Mouse (Mus musculus) lung, adult 2 months (tissue): ENCODE data around the gene Gm5089. TPM values are rescaled to one million over a fixed set of nuclear protein-coding genes. Genes with fewer than 3 reads are reported as not detected.

Experiments used
- DNase-seq: peaks from one replicate; pipeline ENCODE4 v3.0.0; 2022
- H3K4me1 ChIP-seq: fragments of 200-500 bp; 2 replicates; pipeline ENCODE4 v1.6.1; 2011; ENCODE audit warnings: low read length; ENCODE audit not compliant: control insufficient read depth, insufficient read depth
- H3K4me3 ChIP-seq: fragments of 200-500 bp; replicated peaks from 2 replicates; pipeline ENCODE3; 2011; ENCODE audit warnings: low read depth, mild to moderate bottlenecking, control low read depth, low read length; ENCODE audit errors: extremely low read depth
- CTCF ChIP-seq: fragments of 200-500 bp; IDR thresholded peaks from 2 replicates; pipeline ENCODE4 v1.5.1; 2011; ENCODE audit warnings: mild to moderate bottlenecking, low read length, control low read depth; ENCODE audit not compliant: insufficient read depth
- POLR2A ChIP-seq: fragments of 200-500 bp; IDR thresholded peaks from 2 replicates; pipeline ENCODE4 v1.6.1; 2011; ENCODE audit warnings: low read depth, mild to moderate bottlenecking, control low read depth, low read length, borderline replicate concordance; ENCODE audit errors: extremely low read depth
- WGBS: fragments of 180-500 bp; shearing (Covaris S2); methylation state at CpG from one replicate; pipeline ENCODE4 v1.1.7; 2018; 5-methylcytosine and 5-hydroxymethylcytosine counted together
- polyA plus RNA-seq: library from polyadenylated mRNA; depleted of rRNA; stranded (reverse); fragments of >200 nt; gene quantifications from 2 replicates; pipeline ENCODE4 v1.2.3, GENCODE M21; 2012

Gene Gm5089
- polyA plus RNA-seq, 1 experiment = not detected

DNA sequence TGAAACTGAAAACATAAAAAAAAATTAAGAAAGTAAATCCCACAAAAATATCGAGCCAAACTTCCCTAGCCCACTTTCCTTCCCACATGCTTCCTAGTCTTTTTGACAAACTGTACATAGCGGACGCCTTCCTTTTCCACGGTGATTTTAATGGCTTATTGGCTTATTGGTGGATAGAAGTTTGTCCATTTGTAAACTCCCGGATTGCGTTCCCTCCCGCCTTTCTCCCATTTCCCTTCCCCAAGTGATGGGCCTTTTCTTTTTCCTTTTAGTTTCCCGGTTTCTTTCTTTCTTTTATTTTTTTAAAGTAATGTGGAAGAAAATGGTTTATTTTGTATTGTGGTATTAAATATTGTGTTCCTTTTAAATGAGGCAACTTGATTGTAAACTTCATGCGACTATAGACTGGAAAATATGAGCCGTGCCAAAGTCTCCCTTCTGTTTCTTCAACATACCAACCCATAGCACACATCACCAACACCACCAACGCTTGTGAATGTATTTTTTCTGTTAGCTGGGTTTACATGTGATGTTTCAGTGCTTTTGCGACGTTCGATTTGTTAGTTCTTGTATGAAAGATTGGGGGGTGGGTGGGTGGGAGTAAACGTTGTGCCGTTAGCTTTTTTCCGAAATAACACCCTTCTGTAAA is 28.7 kb upstream of the Gm5089 start:
- Histone ChIP-seq H3K4me3 (no peak overlapping the region), H3K4me1 (peaks cover 4% of the 10 kb centered on the region; the same call in 1 of the 2 replicates)
- TF ChIP-seq POLR2A (no peak), CTCF (no peak)
- WGBS = 27% methylated on average over 17 of the region's 17 CpGs
- no peak for DNase-seq

DNA sequence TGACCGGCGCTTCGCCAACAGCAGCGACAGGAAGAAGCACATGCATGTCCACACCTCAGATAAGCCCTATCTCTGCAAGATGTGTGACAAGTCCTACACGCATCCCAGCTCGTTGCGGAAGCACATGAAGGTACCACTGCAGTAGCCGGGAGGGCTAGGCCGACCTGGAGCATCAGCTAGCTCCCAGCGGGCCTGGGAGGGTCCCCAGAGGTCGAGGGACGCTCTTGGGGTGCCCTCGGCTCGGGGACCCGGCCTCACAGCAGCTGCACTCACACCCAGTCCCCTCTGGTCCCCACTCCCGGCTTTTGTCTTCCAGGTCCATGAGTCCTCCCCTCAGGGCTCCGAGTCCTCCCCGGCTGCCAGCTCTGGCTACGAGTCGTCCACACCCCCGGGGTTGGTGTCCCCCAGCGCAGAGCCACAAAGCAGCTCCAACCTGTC is 27.7 kb upstream of the Gm5089 start:
- H3K4me3 ChIP-seq = no peak overlapping the region
- no peak for DNase-seq
- TF ChIP-seq POLR2A = no peak
- TF ChIP-seq CTCF = no peak
- H3K4me1 ChIP-seq = peaks cover 4% of the 10 kb centered on the region; the same call in 1 of the 2 replicates
- 6% methylated on average over 21 of the region's 22 CpGs for WGBS

DNA sequence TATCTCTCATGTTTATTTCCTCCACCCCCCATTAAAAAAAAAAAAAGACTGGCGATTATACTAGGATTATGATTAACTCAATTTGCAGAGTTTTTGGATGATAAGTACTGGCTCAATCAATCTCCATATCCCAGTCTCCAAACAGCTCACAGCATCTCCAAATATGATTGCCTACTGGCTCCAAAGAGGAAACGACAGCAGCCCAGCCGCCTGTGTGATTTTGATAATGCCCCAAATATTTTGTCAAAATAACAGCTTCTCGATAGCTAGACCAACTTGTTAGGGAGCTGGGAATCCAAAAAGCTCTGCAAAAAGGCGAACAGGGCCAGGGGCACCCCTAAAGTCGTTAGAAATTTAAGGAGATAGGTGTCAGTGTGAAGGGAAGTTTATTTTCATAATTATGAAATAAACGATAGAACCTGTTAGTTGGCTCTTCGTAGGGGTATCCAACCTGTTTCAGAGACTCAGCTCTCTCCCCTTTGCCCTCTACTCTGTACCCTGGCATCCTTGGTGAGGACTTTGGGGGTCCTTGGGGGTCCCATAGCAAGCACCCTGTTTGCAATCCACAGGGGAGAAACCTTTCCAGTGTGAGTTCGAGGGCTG is 27.2 kb upstream of the Gm5089 start:
- TF ChIP-seq POLR2A (no peak), CTCF (no peak)
- H3K4me1 ChIP-seq = peaks cover 4% of the 10 kb centered on the region; the same call in 1 of the 2 replicates
- DNase-seq = no peak
- 3% methylated on average over 9 of the region's 9 CpGs for WGBS
- H3K4me3 ChIP-seq = no peak overlapping the region

DNA sequence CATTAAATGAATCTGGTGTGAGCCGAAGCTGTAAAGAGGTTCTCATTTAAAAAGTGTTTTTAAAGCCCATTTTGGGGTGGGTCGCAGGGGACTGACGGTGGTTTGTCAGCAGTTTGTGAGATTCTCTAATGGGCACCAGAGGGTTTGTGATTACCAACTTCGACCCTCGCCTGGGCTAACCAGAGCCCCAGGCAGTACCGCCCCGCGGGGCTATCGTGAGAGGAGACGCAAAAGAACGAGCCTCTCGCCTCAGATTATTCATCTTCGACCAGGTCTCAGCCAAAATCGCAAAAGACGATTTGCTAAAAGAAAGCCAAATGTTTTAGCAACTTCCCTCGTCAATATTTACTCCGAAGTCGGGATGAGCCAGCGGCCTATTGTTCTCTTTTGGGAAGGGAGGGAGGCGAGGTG is 26.4 kb upstream of the Gm5089 start:
- peaks cover 4% of the 10 kb centered on the region; the same call in 1 of the 2 replicates for H3K4me1 ChIP-seq
- no peak for TF ChIP-seq CTCF
- TF ChIP-seq POLR2A = no peak
- no peak for DNase-seq
- WGBS = 7% methylated on average over 20 of the region's 20 CpGs
- no peak overlapping the region for H3K4me3 ChIP-seq

DNA sequence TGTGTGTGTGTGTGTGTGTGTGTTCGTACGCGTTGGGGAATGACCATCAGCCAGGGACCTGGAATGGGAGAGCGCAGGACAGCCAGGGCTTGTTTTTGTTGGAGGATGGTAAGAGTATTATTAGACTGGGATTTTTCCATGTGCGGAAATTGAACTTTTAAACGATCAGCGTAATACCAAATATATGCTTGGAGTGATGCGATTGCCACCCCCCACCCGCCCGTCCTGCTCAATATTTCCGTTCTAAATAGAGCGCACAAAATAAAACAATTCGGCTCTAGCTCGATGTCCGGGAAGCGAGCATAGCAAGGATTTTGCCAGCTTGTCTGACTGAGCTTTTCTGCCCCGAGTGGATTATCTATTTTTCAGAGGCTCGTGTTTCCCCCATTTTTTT is 25.9 kb upstream of the Gm5089 start:
- WGBS = 5% methylated on average over 18 of the region's 18 CpGs
- DNase-seq = no peak
- Histone ChIP-seq H3K4me1 (peaks cover 4% of the 10 kb centered on the region; the same call in 1 of the 2 replicates), H3K4me3 (no peak overlapping the region)
- TF ChIP-seq CTCF = no peak
- TF ChIP-seq POLR2A = no peak

DNA sequence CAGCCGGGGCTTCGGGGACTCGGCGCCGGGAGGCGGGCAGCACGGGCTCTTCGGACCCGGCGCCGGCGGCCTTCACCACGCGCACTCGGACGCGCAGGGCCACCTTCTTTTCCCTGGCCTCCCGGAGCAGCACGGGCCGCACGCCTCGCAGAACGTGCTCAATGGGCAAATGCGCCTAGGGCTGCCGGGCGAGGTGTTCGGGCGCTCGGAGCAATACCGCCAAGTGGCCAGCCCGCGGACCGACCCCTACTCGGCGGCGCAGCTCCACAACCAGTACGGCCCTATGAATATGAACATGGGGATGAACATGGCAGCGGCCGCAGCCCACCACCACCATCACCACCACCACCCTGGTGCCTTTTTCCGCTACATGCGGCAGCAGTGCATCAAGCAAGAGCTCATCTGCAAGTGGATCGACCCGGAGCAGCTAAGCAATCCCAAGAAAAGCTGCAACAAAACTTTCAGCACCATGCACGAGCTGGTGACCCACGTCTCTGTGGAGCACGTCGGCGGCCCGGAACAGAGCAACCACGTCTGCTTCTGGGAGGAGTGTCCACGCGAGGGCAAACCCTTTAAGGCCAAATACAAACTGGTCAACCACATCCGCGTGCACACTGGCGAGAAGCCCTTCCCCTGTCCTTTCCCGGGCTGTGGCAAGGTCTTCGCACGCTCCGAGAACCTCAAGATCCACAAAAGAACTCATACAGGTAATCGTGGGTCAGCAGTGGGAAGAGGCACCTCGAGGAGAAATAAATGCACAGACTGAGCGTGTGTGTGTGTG is 25.3 kb upstream of the Gm5089 start:
- Histone ChIP-seq H3K4me3 (no peak overlapping the region), H3K4me1 (peaks cover 4% of the 10 kb centered on the region; the same call in 1 of the 2 replicates)
- DNase-seq = no peak
- TF ChIP-seq CTCF (no peak), POLR2A (no peak)
- 2% methylated on average over 62 of the region's 62 CpGs for WGBS

DNA sequence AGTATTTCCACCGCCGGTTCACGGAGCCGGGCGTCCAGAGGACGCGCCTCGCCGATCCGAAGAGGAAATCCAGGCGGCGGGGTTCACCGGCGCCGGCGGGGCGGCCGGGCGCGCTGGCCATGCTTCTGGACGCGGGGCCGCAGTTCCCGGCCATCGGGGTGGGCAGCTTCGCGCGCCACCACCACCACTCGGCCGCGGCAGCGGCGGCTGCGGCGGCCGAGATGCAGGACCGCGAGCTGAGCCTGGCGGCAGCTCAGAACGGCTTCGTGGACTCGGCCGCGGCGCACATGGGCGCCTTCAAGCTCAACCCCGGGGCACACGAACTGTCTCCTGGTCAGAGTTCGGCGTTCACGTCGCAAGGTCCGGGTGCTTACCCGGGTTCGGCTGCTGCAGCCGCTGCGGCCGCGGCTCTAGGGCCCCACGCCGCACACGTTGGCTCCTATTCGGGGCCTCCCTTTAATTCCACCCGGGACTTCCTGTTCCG is 24.7 kb upstream of the Gm5089 start:
- peaks cover 4% of the 10 kb centered on the region; the same call in 1 of the 2 replicates for H3K4me1 ChIP-seq
- WGBS = under 1% methylated on average over 65 of the region's 65 CpGs
- TF ChIP-seq CTCF = no peak
- no peak for TF ChIP-seq POLR2A
- no peak overlapping the region for H3K4me3 ChIP-seq
- DNase-seq = no peak

DNA sequence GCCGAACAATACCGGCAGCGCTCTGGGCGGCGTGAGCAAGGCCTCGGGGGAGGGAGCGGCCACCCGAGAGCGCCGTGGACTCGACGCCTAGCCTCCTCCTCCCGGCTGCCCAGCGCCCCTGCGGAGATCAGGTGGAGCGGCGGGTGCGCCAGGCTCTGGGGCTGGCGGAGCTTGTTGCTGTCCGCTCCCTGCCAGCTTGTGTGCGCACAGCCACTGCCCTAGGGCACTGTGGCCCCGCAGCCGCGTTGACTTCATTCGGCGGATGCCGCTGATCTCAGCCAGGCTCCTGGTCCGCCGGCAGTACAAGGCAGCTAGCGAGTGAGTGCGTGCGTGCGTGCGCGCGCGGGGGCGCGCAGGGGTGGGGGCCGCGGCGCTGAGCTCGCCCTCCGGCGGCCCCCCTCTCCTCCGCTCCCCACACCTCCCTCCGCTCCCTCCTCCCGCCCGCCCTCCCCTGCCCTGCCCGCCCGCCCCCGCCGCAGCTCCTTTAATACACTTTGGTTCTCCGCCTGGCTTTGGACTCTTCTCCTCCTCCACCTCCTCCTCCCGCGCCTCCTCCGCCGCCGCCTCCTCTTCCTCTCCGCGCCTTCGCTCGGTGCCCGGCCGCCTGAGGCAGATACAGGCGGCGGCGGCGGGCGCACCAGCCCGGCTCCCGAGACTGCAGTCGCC is 24.1 kb upstream of the Gm5089 start, which contains the start of gene Zic2:
Gene Zic2 (plus strand): TSS at position 545 of the 666 bp plus-strand sequence.
- Histone ChIP-seq H3K4me3 (no peak within 1 kb of the TSS), H3K4me1 (peaks cover 4% of the 10 kb centered on the region; the same call in 1 of the 2 replicates)
- no peak for DNase-seq
- 1% methylated on average over 52 of the region's 73 CpGs for WGBS
- no peak for TF ChIP-seq POLR2A
- TF ChIP-seq CTCF = no peak
